Mouse (Mus musculus): ENCODE measurements around the gene Gsta3.

GRCm38 (mm10) chr1:21235359-21235758 lies 5.0 kb upstream of the Gsta3 start:
- TF ChIP-seq CTCF (IDR thresholded peaks at IDR 0.05; ENCODE audit: control insufficient read depth, insufficient read depth, insufficient read length) (no peak), MYOD1 (IDR thresholded peaks at IDR 0.05; ENCODE audit: control insufficient read depth, insufficient read length, low read depth) (no peak), USF1 (IDR thresholded peaks at IDR 0.05; ENCODE audit: low read depth) (no peak), MAX (IDR thresholded peaks at IDR 0.05) (no peak), MYOG (IDR thresholded peaks at IDR 0.05; ENCODE audit: control insufficient read depth, extremely low read depth, insufficient read length) (no peak), FOSL1 (IDR thresholded peaks at IDR 0.05; ENCODE audit: insufficient read depth, low read length, poor library complexity, severe bottlenecking) (no peak)
